Mouse (Mus musculus) cerebellum, postnatal 36 days (tissue): ENCODE measurements at regions not wholly inside any gene's neighbourhood (a gene's known extent, or its start where the extent isn't known, plus 50 kb on each side); places are given as distances from the start of the nearest gene placed in this dataset.
A peak's percentile ranks its signal among the peaks of the same experiment; 100 is the strongest.

Experiments used
- DNase-seq, 2 experiments: peaks; one replicate each; pipeline ENCODE4 v3.0.0; 2021 to 2022; ENCODE audit warnings: mixed read lengths in 2 of 2

GRCm38 (mm10) chr4:125765171-125765570 lies 259.2 kb upstream of the Csf3r start:
- peak; percentile 7 to 9 for DNase-seq

DNA sequence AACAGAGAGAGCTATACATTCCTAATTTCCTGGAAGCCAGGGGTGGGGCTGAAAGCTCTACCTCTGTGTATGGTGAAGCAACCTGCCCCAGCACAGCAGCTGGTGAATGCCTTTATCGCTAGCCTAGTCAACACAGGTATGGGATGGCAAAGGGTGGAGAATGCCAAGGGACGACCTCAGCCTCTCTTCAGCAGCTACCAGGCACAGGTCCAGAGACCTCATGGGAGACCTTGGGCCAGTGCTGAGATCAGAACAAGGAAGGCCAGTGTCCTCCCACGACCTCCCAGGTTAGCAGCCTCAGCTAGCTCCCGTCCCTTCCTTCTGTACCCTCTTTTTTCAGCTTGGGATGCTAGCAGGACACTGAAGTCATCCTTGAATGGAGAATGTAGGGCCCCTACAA lies 247.2 kb upstream of the Csf3r start:
- no peak for DNase-seq

- no peak for DNase-seq
Measured at GRCm38 (mm10) chr4:125780113-125780512, 244.2 kb upstream of the Csf3r start.

DNA sequence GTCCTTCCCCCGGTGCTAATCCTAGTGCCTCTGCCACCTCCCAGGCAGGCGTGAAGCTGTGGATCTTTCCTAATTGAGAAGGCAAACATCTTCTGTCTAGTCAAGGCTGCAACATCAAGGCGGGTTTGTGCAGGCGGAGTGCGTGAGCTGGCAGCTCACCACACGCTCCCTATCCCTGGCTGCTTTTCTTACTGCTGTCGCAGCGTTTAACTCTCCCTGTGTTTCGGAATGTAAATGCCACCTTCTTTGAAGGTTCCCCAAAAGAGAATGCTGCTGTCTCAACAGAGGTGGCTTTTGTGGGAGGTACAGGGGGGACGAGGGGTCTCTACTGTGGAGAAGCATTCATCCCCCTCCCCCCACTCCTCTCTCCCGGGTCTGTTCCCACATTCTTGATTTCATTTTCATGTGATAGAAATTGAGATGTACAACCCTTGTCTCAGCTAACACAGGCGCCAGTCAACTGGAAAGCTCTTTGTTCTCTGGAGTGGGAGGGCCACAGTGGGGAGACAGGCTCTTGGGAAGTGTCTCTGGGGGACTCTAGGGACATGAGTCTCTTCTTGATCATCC lies 243.3 kb upstream of the Csf3r start:
- DNase-seq = no peak

DNA sequence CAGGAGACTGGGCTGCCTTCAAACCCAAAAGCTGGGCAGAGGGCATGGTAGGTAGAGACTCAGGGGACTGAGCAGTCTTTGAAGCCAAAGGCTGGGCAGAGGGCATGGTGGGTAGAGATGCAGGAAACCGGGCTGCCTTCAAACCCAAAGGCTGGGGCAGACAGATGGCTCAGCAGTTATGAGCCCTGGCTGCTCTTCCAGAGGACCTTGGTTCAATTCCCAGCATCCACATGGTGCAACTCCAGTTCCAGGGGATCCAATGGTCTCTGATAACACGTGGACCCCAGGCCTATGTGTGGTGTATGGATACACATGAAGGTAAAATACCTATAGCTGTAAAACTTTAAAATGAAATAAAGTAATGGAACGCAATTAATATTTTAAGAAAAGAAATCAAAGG lies 242.0 kb upstream of the Csf3r start:
- DNase-seq = no peak

GRCm38 (mm10) chr4:125786083-125786482 lies 238.3 kb upstream of the Csf3r start:
- no peak for DNase-seq

DNA sequence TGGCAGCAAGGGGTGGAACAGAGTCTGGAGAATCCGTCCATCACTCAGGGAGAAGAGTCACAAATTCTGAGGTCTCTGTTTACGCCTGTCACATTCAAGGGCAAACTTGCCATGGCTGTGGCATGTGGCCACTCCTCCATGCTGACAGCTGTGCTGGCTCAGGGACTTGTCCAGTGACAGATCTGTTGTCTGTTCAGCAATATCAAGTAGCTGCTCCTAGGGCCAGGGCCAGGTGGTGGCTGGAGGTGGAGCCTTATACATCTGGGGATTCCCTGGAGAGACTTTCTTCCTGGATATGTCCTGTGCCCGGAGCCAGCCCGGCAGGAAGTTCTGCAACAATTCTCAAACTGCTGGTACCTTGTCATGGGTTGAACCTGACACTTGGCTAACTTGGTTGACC lies 229.7 kb upstream of the Csf3r start:
- no peak for DNase-seq

DNA sequence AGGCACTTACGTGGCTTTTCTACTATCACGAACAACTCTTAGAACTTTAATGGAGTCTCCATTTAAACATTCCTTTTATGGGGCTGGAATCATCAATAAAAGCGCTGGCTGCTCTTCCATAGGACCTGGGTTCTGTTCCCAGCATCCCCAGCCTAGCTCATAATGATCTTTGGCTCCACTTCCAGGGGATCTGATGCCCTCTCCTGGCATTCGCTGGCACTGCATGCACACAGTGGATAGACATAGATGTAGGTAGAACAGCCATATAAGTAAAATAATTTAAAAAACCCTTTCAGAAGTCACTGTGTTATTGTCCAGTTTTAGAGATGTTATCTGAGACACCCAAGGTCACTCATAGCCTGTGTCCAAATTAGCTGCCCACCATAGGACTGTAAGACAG lies 216.4 kb upstream of the Csf3r start:
- DNase-seq = no peak

- DNase-seq = no peak
Measured at GRCm38 (mm10) chr4:125809446-125810108, 214.8 kb upstream of the Csf3r start.

DNA sequence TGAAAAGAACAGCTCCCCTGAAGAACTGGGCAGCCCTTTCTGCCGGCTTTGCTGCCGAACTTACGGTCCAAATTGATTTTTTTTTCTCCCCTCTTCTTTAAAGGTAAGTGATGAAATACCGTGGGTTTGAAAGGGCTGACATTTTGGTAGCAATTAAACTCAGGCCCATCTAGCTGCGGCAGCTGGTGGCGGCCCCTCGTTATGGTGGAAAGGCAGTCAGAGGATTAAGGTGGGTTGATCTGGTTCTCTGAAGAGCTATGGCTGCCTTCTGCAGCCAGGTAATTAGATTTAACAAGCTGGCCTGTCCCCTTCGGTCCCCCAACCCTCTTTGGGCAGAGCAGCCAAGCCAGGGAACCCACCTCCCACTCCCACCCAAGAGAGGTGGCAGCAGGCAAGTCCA lies 214.1 kb upstream of the Csf3r start:
- no peak for DNase-seq

GRCm38 (mm10) chr4:125814311-125814710 lies 210.0 kb upstream of the Csf3r start:
- peak; percentile 26 to 32 for DNase-seq

DNA sequence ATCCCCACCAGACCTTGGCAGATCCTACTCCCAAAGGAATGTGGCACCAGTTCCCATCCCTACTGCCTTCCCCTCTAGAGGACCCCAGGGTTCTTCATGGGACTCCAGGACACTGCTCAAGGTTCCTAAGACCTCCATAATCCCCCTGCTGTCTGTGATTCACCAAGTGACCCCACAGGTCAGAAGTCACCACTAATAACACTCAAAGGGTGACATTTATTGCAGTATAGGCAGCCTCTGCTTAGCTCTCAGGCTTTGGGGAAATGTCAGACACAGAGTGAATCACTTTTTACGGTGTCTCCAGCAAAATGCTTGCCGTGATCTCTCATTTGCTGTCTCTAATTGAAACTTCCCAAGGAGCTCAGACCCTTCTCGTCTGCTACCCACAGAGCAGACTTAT lies 209.1 kb upstream of the Csf3r start:
- no peak for DNase-seq

DNA sequence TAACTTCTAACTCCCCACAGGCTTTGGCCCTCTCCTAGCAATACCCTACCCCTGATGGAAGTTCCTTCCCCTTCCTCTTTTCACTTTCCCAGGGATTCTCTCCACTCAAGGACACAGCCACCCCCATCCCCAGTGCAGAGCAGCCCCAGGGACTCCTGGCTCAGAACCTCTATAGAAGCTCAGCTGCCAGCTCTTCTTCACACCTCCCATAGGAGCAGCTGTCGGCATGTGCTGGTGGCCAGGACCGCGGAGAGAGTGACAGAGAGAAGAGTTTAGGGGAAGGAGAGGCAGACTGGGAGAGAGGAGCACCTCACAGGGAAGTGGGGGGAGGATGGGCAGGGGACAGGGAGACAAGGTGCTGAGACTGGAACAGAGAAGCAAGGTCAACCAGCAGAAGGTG lies 199.8 kb upstream of the Csf3r start:
- DNase-seq = peak; percentile 17 to 23

DNA sequence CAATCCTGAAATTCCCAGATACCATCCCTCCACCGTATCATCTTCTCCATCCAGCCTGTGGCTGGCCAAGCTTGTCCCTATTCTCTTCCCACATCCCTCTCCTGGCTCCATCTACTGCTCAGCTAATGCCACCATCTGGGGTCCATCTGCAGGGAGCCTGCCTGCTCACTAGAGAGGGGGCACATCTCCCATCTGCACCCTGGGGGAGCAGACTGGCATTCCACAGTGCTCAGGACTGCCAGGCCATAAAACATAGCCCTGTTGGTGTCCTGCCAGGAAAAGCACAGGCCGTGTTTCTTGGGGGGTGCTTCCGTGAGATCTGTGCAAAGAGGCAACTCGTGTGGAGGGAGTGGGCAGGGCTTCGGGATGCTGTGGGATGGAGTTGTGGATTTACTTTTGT lies 197.9 kb upstream of the Csf3r start:
- peak; percentile 14 to 17 for DNase-seq

DNA sequence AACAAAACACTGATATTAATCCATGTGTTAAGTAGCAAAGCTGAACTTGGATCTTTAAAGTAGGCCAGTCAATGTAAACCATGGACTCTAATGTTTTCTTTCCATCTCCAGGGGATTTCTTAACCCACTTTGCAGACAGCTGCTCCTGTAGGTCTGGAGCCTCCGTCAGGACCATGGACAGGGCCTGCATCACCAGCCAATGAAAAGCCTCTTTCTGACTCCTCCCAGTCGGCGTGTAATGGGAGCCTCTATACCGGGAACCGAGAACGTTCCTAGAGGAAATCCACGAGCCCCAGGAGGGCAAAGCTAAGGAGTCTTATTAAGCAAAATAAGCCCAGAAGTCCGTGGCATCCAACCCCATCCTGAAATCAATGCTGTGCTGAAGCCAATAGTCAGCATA lies 189.1 kb upstream of the Csf3r start:
- no peak for DNase-seq

- DNase-seq = no peak
Measured at GRCm38 (mm10) chr4:125847568-125847967, 176.8 kb upstream of the Csf3r start.

DNA sequence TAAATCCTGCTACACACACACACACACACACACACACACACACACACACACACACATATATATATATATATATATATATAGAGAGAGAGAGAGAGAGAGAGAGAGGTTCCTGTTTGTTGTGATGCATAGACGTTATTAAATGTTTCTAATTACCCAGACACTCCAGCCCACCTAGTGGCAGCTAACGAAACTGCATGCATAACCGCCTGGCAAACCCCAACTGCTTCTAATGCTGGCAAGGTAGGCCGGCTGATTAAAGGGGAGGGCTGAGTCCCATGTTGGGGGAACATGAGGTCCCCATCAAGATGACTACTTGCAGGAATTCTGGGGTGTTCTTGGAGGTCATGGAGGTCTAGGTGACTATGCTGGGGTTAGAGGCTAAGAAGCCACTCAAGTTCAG lies 174.1 kb upstream of the Csf3r start:
- DNase-seq = peak; percentile 63 to 68

GRCm38 (mm10) chr4:125852545-125852944 lies 171.8 kb upstream of the Csf3r start:
- no peak for DNase-seq

- peak; percentile 7 to 11 for DNase-seq
Measured at GRCm38 (mm10) chr4:125855983-125856591, 168.3 kb upstream of the Csf3r start.

- no peak for DNase-seq
Measured at GRCm38 (mm10) chr4:125856781-125857180, 167.6 kb upstream of the Csf3r start.

GRCm38 (mm10) chr4:125865057-125865456 lies 159.3 kb upstream of the Csf3r start:
- DNase-seq = no peak

- DNase-seq = no peak
Measured at GRCm38 (mm10) chr4:125865728-125866127, 158.6 kb upstream of the Csf3r start.

DNA sequence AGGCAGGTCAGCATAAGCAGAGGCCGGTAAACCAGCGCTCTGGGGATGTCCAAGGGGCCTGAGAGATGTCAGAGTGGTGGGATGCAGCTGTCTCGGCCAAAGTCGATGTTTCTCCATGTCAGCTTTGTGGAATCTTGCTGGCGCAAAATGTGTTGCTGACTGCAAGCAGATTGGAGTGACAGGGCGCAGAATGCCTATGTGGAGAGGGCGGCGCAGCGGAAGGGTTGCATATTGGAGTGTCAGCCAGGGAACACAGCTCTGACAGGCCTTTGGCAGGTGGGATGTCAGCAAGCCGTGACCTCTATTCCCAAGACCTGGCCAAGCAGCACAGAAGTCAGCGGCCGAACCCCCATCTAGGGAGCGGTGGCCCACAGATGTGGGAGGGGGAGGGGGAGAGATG lies 153.1 kb upstream of the Csf3r start:
- DNase-seq = no peak

- DNase-seq = no peak
Measured at GRCm38 (mm10) chr4:125880028-125880427, 144.3 kb upstream of the Csf3r start.

DNA sequence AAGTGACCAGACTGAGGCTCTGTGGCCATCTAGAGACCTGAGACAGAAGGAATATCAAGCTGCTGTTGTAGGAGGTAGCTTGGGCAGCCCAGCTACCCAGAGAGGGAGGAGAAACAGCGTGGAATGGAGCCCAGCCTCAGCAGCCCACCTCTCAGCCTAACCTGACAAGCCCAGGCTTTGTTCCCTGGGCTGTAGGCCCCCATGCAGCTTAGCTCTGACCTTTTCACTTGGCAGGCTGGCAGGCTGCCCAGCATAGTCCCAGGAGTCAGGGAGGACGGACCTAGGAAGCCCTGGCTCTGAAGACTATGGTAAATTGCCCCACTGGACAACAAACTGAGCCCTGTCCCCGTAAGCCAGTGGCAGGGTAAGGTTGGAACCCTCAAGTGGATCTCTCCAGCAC lies 141.8 kb upstream of the Csf3r start:
- no peak for DNase-seq
